Mouse (Mus musculus) heart, embryonic 13.5 days (tissue): Measurements from ENCODE around the gene Mpv17l. TPM values are rescaled to one million over a fixed set of nuclear protein-coding genes. Genes with fewer than 3 reads are reported as not detected.
"Not testable (repeated sequence)": the region's sequence is repeated elsewhere in the genome, so short reads cannot be mapped to it uniquely, and the experiment has no call there.

Experiments used
- ATAC-seq: fragments of 200-750 bp; cut with Nextera tagmentation; 2 replicates; pipeline ENCODE4 v1.8.0; 2017; ENCODE audit warnings: moderate TSS enrichment; ENCODE audit not compliant: insufficient number of reproducible peaks, low FRiP score, low TSS enrichment; ENCODE audit errors: extremely low read depth
- H3K27ac ChIP-seq: fragments of 300-500 bp; sonication (generic); replicated peaks from 2 replicates; pipeline ENCODE4 v1.5.1; 2015; ENCODE audit warnings: moderate library complexity, mild to moderate bottlenecking, inconsistent platforms
- H3K27me3 ChIP-seq: fragments of 300-500 bp; sonication (generic); replicated peaks from 2 replicates; pipeline ENCODE4 v1.6.1; 2015; ENCODE audit warnings: mild to moderate bottlenecking, inconsistent platforms
- H3K36me3 ChIP-seq: fragments of 300-500 bp; sonication (generic); 2 replicates; pipeline ENCODE4 v1.6.1; 2015; ENCODE audit warnings: mild to moderate bottlenecking, inconsistent platforms
- H3K4me1 ChIP-seq: fragments of 300-500 bp; sonication (generic); 2 replicates; pipeline ENCODE4 v1.6.1; 2015; ENCODE audit warnings: inconsistent platforms
- H3K4me2 ChIP-seq: fragments of 300-500 bp; sonication (generic); 2 replicates; pipeline ENCODE4 v1.6.1; 2015; ENCODE audit warnings: inconsistent platforms, mild to moderate bottlenecking, moderate library complexity
- H3K4me3 ChIP-seq: fragments of 300-500 bp; sonication (generic); 2 replicates; pipeline ENCODE4 v1.5.1; 2015; ENCODE audit warnings: moderate library complexity, mild to moderate bottlenecking, inconsistent platforms
- H3K9ac ChIP-seq: fragments of 300-500 bp; sonication (generic); 2 replicates; pipeline ENCODE4 v1.6.1; 2015; ENCODE audit warnings: inconsistent platforms, mild to moderate bottlenecking, moderate library complexity
- H3K9me3 ChIP-seq: fragments of 300-500 bp; sonication (generic); 2 replicates; pipeline ENCODE4 v1.6.1; 2016; ENCODE audit warnings: inconsistent platforms
- WGBS: fragments of 180-500 bp; shearing (Covaris S2); methylation state at CpG from one replicate; pipeline ENCODE4 v1.1.7; 2015; ENCODE audit warnings: mixed read lengths; 5-methylcytosine and 5-hydroxymethylcytosine counted together
- polyA plus RNA-seq: library from polyadenylated mRNA; unstranded; fragments of >200 nt; fragmentation: Nextera tagmentation; extraction: Ambion mirVana; gene quantifications from 2 replicates; pipeline ENCODE4 v1.2.1, GENCODE M21; 2015

Mpv17l gene
- polyA plus RNA-seq, result 2.7 and 3.3 TPM in 2 replicates

DNA sequence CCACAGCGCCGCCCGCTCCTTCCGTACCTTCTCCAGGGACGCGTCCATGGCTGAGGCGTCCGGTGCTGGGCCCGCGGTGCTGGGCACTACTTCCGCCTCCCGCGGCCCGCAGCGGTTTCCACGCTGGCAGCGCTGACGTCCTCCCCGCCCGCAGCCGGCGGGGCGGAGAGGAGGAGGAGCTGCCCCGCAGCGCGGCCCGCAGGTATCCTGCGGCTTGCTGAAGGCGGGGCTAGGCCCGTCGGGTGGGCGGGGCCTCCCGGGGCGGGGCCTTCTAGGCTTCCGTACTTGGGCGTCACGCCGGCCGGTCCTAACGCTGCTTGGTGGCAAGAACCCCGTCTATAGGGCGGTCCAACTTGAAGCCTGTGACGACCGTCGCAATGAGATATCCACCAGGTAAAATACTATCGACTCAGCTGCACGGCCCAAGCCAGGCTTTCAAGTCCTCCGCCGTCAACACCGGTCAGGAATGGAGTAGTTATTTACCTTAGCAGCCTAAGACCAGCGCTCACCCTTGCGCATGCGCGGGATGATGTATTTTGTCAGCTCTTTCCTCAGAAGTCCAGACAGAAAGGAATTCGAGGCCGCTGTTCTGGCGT is at the start of gene Mpv17l, which contains the start of gene Pdxdc1:
Mpv17l (plus strand) TSS at position 274 of the 596 bp plus-strand sequence.
Pdxdc1 (minus strand) TSS at position 244 of the 596 bp plus-strand sequence.
- ATAC-seq, result peak; percentile 95
- Histone ChIP-seq H3K4me3 (peak within 1 kb of the TSS; percentile 99), H3K9ac (peak within 1 kb of the TSS; percentile 96), H3K9me3 (no peaks in the 10 kb centered on the region), H3K36me3 (no peaks in the 10 kb centered on the region), H3K4me1 (peaks cover 18% of the 10 kb centered on the region), H3K27me3 (no peaks in the 10 kb centered on the region), H3K4me2 (peak within 1 kb of the TSS; percentile 84), H3K27ac (peak within 1 kb of the TSS; percentile 88)
- WGBS, result under 1% methylated on average over 50 of the region's 57 CpGs

GRCm38 (mm10) chr16:13853886-13854285 is 49.1 kb upstream of the Mpv17l start:
- H3K36me3 ChIP-seq, result peaks cover 76% of the 10 kb centered on the region
- no peaks in the 10 kb centered on the region for H3K27me3 ChIP-seq
- H3K9me3 ChIP-seq, result no peaks in the 10 kb centered on the region
- ATAC-seq, result no peak
- no peak overlapping the region for H3K4me3 ChIP-seq
- no peaks in the 10 kb centered on the region for H3K4me1 ChIP-seq
- H3K9ac ChIP-seq, result no peak overlapping the region
- 88% methylated on average over 4 of the region's 4 CpGs for WGBS
- H3K27ac ChIP-seq, result no peak overlapping the region
- no peak overlapping the region for H3K4me2 ChIP-seq

- Histone ChIP-seq H3K27me3 (no peaks in the 10 kb centered on the region), H3K9ac (no peak overlapping the region), H3K4me3 (no peak overlapping the region), H3K9me3 (no peaks in the 10 kb centered on the region), H3K36me3 (peaks cover 69% of the 10 kb centered on the region), H3K27ac (no peak overlapping the region), H3K4me1 (peaks cover 6% of the 10 kb centered on the region), H3K4me2 (no peak overlapping the region)
- WGBS, result 58% methylated on average over 4 of the region's 4 CpGs
- ATAC-seq, result no peak
These were observed 36.9 kb upstream of the Mpv17l start for GRCm38 (mm10) chr16:13866076-13866475.

GRCm38 (mm10) chr16:13866616-13867015 is 36.3 kb upstream of the Mpv17l start:
- H3K27ac ChIP-seq, result no peak overlapping the region
- no peaks in the 10 kb centered on the region for H3K9me3 ChIP-seq
- peaks cover 6% of the 10 kb centered on the region for H3K4me1 ChIP-seq
- 75% methylated on average over 5 of the region's 5 CpGs for WGBS
- H3K36me3 ChIP-seq, result peaks cover 69% of the 10 kb centered on the region
- no peak overlapping the region for H3K4me2 ChIP-seq
- ATAC-seq, result no peak
- no peak overlapping the region for H3K9ac ChIP-seq
- H3K27me3 ChIP-seq, result no peaks in the 10 kb centered on the region
- no peak overlapping the region for H3K4me3 ChIP-seq

DNA sequence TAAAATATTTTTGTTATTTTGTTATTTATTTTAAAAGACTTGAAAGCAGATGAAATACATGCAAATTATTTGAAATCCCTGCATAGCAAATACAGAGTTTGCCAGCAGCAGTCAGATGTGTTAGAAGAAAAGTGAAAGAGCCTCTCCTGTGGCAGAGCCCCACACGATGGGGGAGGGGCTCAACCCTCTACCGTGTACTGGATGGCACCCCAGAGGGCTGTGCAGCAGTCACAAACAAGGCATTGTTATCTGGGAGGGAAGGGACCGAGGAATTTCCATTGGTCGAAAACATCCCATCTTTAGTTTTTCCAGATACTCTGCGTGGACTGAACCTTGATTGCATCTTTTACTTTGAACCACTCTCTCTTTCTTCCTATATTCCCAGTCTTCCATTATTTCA is 35.6 kb upstream of the Mpv17l start:
- H3K4me2 ChIP-seq, result peak overlapping the region; percentile 64
- WGBS, result 28% methylated on average over 5 of the region's 5 CpGs
- not testable (repeated sequence) for H3K9me3 ChIP-seq, H3K4me1 ChIP-seq, ATAC-seq, H3K27me3 ChIP-seq
- H3K9ac ChIP-seq, result 0 out of 2 replicates have a peak overlapping the region, but pooled peaks have one; percentile 82
- H3K36me3 ChIP-seq, result peaks cover 71% of the 10 kb centered on the region
- H3K27ac ChIP-seq, result peak overlapping the region; percentile 53
- H3K4me3 ChIP-seq, result 0 out of 2 replicates have a peak overlapping the region, but pooled peaks have one; percentile 48

- peak overlapping the region; percentile 82 for H3K9ac ChIP-seq
- ATAC-seq, result peak; percentile 25; the same call in 1 of the 2 replicates
- H3K4me2 ChIP-seq, result peak overlapping the region; percentile 64
These were observed 34.9 kb upstream of the Mpv17l start for GRCm38 (mm10) chr16:13867910-13868514.

DNA sequence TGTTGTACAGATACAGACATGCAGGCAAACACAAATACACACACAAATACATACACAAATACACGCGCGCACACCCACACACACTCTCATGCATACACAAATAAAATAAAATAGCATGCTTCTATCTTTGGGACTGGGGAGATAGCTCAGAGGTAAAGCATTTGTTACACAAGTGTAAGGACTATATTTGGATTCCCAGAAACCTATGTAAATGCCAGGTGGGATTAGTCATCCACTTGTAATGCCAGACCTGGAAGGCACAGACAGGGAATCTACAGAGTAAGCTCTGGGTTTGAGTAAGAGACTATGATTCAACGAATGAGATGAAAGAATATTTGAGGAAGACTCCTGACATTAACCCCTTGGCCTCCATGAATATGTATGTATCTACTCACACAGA is 27.5 kb upstream of the Mpv17l start:
- no peaks in the 10 kb centered on the region for H3K9me3 ChIP-seq
- no peaks in the 10 kb centered on the region for H3K27me3 ChIP-seq
- H3K4me1 ChIP-seq, result peaks cover 10% of the 10 kb centered on the region; the same call in 1 of the 2 replicates
- 62% methylated on average over 4 of the region's 4 CpGs for WGBS
- ATAC-seq, result no peak
- H3K36me3 ChIP-seq, result peaks cover 79% of the 10 kb centered on the region
- 0 out of 2 replicates have a peak overlapping the region, but pooled peaks have one; percentile 16 for H3K4me2 ChIP-seq
- H3K27ac ChIP-seq, result peak overlapping the region; percentile 68
- H3K9ac ChIP-seq, result no peak overlapping the region
- H3K4me3 ChIP-seq, result no peak overlapping the region

More at GRCm38 (mm10) chr16:13867910-13868514, 34.9 kb upstream of the Mpv17l start:
- peaks cover 67% of the 10 kb centered on the region for H3K36me3 ChIP-seq
- no peaks in the 10 kb centered on the region for H3K9me3 ChIP-seq
- H3K27ac ChIP-seq, result peak overlapping the region; percentile 53; the same call in 1 of the 2 replicates
- no peaks in the 10 kb centered on the region for H3K27me3 ChIP-seq
- H3K4me1 ChIP-seq, result peaks cover 6% of the 10 kb centered on the region
- H3K4me3 ChIP-seq, result peak overlapping the region; percentile 48
- WGBS, result 7% methylated on average over 42 of the region's 42 CpGs

DNA sequence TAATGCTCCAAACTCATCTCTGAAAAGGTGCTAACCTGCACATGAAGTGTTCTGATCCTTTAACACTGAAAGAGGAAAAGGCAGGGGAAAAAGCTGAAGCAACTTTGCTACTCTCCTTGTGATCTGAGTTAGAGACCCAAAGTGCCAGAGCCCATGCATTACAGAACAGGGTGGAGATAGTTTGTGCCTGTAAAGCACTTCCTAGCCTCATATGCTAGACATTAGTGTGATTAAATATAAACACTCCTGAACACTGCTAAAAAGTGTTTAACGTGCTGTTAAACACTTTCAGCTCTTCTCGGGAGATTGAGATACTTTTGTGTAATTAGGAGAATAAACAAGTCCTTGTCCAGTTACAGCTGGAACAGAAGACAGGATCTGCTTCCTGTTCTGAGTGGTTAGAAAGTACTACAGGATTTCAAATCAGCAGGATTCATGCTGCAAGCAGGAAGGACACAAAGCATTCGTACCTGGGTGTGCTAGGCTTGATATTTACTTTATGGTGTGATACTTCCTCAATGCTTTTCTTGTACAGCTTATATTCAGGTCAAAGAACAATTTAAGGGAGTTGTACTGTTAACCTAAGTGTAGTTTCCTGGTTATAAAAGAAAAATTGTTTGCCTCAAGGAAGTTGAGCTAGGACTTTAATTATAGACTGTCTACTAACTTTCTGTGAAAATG is 19.7 kb upstream of the Mpv17l start:
- no peak overlapping the region for H3K27ac ChIP-seq

GRCm38 (mm10) chr16:13890449-13890848 is 12.5 kb upstream of the Mpv17l start:
- H3K27me3 ChIP-seq, result no peaks in the 10 kb centered on the region
- H3K9ac ChIP-seq, result no peak overlapping the region
- no peak overlapping the region for H3K4me2 ChIP-seq
- no peaks in the 10 kb centered on the region for H3K9me3 ChIP-seq
- H3K4me3 ChIP-seq, result no peak overlapping the region
- 0 out of 2 replicates have a peak, but pooled peaks cover 2% of the 10 kb centered on the region for H3K36me3 ChIP-seq
- H3K27ac ChIP-seq, result no peak overlapping the region
- 72% methylated on average over 2 of the region's 2 CpGs for WGBS
- H3K4me1 ChIP-seq, result no peaks in the 10 kb centered on the region
- ATAC-seq, result no peak

More for the DNA sequence above, 19.7 kb upstream of the Mpv17l start:
- no peak overlapping the region for H3K9ac ChIP-seq
- peaks cover 32% of the 10 kb centered on the region for H3K36me3 ChIP-seq
- H3K9me3 ChIP-seq, result no peaks in the 10 kb centered on the region
- no peaks in the 10 kb centered on the region for H3K4me1 ChIP-seq
- ATAC-seq, result no peak
- 44% methylated on average over 3 of the region's 3 CpGs for WGBS
- H3K4me2 ChIP-seq, result no peak overlapping the region
- no peak overlapping the region for H3K4me3 ChIP-seq
- no peaks in the 10 kb centered on the region for H3K27me3 ChIP-seq

DNA sequence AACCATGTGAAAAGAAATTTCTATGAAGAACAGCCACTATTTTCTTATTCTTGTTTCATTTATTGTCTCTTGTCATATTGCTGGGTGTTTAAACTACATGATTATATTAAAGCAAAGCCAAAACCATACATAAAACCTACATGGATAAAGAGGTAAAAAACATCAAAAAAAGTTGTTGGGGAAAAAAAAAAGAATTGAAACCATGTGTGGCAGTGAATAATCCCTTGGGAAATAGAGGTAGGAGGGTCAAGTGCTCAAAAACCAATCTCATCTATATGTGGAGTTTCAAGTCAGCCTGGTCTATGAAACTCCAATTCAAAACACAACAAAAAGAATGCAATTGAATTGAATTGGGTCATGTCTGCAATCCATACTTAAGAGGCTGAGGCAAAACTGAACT is 10.1 kb upstream of the Mpv17l start:
- Histone ChIP-seq H3K4me2 (no peak overlapping the region), H3K27me3 (no peaks in the 10 kb centered on the region), H3K9me3 (no peaks in the 10 kb centered on the region), H3K9ac (no peak overlapping the region), H3K4me1 (no peaks in the 10 kb centered on the region), H3K4me3 (no peak overlapping the region), H3K36me3 (no peaks in the 10 kb centered on the region), H3K27ac (no peak overlapping the region)
- ATAC-seq, result no peak

GRCm38 (mm10) chr16:13894097-13894496 is 8.9 kb upstream of the Mpv17l start:
- Histone ChIP-seq H3K36me3 (no peaks in the 10 kb centered on the region), H3K4me3 (no peak overlapping the region), H3K4me1 (no peaks in the 10 kb centered on the region), H3K27me3 (no peaks in the 10 kb centered on the region), H3K4me2 (no peak overlapping the region), H3K9ac (no peak overlapping the region), H3K9me3 (no peaks in the 10 kb centered on the region), H3K27ac (no peak overlapping the region)
- WGBS, result 85% methylated on average over 2 of the region's 2 CpGs
- ATAC-seq, result no peak
